Comparison of ENCODE assay signal across 33 mouse cellular contexts in genomic region chr5:98575471-98575834, GRCm38 (mm10). TPM values are rescaled to one million over a fixed set of nuclear protein-coding genes. Genes with fewer than 3 reads are reported as not detected.
A peak's percentile ranks its signal among the peaks of the same experiment; 100 is the strongest.
DNase-seq lines count a peak whose midpoint lies in the region; ATAC-seq and TF ChIP-seq lines count a peak whose summit lies in the region.
"Had no signal": no experiment of that assay in that cellular context is flagged by ENCODE, and none has a peak within 500 bp of the region (broad histone marks: within the 10 kb centered on the region; RNA-seq: fewer than 3 reads in every experiment).

No protein-coding gene starts in this region.

- H3K36me3 ChIP-seq in hindbrain, embryonic 13.5 days: no peaks in the 10 kb centered on the region
- no peaks in the 10 kb centered on the region for H3K36me3 ChIP-seq in hindbrain, embryonic 10.5 days
- no peaks in the 10 kb centered on the region for H3K36me3 ChIP-seq in lung, embryonic 15.5 days
- H3K36me3 ChIP-seq in stomach, embryonic 15.5 days: no peaks in the 10 kb centered on the region
- H3K36me3 ChIP-seq in stomach, postnatal 0 days (ENCODE audit: control insufficient read depth, insufficient read depth, low read length): no peaks in the 10 kb centered on the region
- H3K36me3 ChIP-seq: heart, embryonic 13.5 days; intestine, embryonic 15.5 days; liver, embryonic 13.5 days had no signal

- H3K9me3 ChIP-seq in hindbrain, embryonic 13.5 days: no peaks in the 10 kb centered on the region
- H3K9me3 ChIP-seq in hindbrain, embryonic 10.5 days: no peaks in the 10 kb centered on the region
- H3K9me3 ChIP-seq in lung, embryonic 15.5 days: no peaks in the 10 kb centered on the region
- H3K9me3 ChIP-seq in stomach, embryonic 15.5 days: no peaks in the 10 kb centered on the region
- H3K9me3 ChIP-seq in stomach, postnatal 0 days (ENCODE audit: control insufficient read depth, low read length): no peaks in the 10 kb centered on the region
- H3K9me3 ChIP-seq: heart, embryonic 13.5 days; intestine, embryonic 15.5 days; liver, embryonic 13.5 days had no signal

- H3K27ac ChIP-seq in hindbrain, embryonic 13.5 days: no peak overlapping the region
- no peak overlapping the region for H3K27ac ChIP-seq in hindbrain, embryonic 10.5 days
- H3K27ac ChIP-seq in lung, embryonic 15.5 days: peak overlapping the region; percentile 79
- 0 out of 2 replicates have a peak overlapping the region, but pooled peaks have one; percentile 11 for H3K27ac ChIP-seq in stomach, embryonic 15.5 days
- H3K27ac ChIP-seq in stomach, postnatal 0 days (replicated peaks): no peak overlapping the region
- H3K27ac ChIP-seq: heart, embryonic 13.5 days; intestine, embryonic 15.5 days; layer of hippocampus, adult 2 months; left cerebral cortex, adult 2 months; liver, embryonic 13.5 days; macrophage had no signal

- TF ChIP-seq CTCF in stomach, postnatal 0 days (IDR thresholded peaks at IDR 0.05; ENCODE audit: low read depth): no peak

- H3K27me3 ChIP-seq in hindbrain, embryonic 13.5 days: no peaks in the 10 kb centered on the region
- no peaks in the 10 kb centered on the region for H3K27me3 ChIP-seq in hindbrain, embryonic 10.5 days (ENCODE audit: insufficient read depth, poor library complexity, severe bottlenecking)
- no peaks in the 10 kb centered on the region for H3K27me3 ChIP-seq in lung, embryonic 15.5 days
- H3K27me3 ChIP-seq in stomach, embryonic 15.5 days (replicated peaks): no peaks in the 10 kb centered on the region
- no peaks in the 10 kb centered on the region for H3K27me3 ChIP-seq in stomach, postnatal 0 days (ENCODE audit: control insufficient read depth, insufficient read depth, low read length)
- H3K27me3 ChIP-seq: heart, embryonic 13.5 days; intestine, embryonic 15.5 days; liver, embryonic 13.5 days had no signal

- H3K4me2 ChIP-seq in hindbrain, embryonic 13.5 days: no peak overlapping the region
- H3K4me2 ChIP-seq in lung, embryonic 15.5 days: no peak overlapping the region
- no peak overlapping the region for H3K4me2 ChIP-seq in stomach, embryonic 15.5 days
- no peak overlapping the region for H3K4me2 ChIP-seq in stomach, postnatal 0 days (replicated peaks; ENCODE audit: low read depth)
- H3K4me2 ChIP-seq: heart, embryonic 13.5 days; intestine, embryonic 15.5 days; liver, embryonic 13.5 days had no signal

- TF ChIP-seq EP300 in stomach, postnatal 0 days (optimal IDR thresholded peaks at IDR 0.05): no peak

- H3K9ac ChIP-seq in hindbrain, embryonic 13.5 days: no peak overlapping the region
- no peak overlapping the region for H3K9ac ChIP-seq in lung, embryonic 15.5 days
- H3K9ac ChIP-seq in stomach, embryonic 15.5 days: no peak overlapping the region
- no peak overlapping the region for H3K9ac ChIP-seq in stomach, postnatal 0 days (ENCODE audit: low read length)
- H3K9ac ChIP-seq: heart, embryonic 13.5 days; intestine, embryonic 15.5 days; liver, embryonic 13.5 days had no signal

- 68% methylated on average over 4 of the region's 4 CpGs for WGBS in hindbrain, embryonic 13.5 days
- 76% methylated on average over 4 of the region's 4 CpGs for WGBS in hindbrain, embryonic 10.5 days
- 50% methylated on average over 4 of the region's 4 CpGs for WGBS in lung, embryonic 15.5 days
- 68% methylated on average over 4 of the region's 4 CpGs for WGBS in stomach, embryonic 15.5 days
- WGBS in stomach, postnatal 0 days: 67% methylated on average over 4 of the region's 4 CpGs

- ATAC-seq in hindbrain, embryonic 13.5 days (ENCODE audit: low FRiP score): peak; percentile 61; the same call in 1 of the 2 replicates
- no peak for ATAC-seq in lung, embryonic 15.5 days (ENCODE audit: borderline replicate concordance, extremely low read depth, low FRiP score, low TSS enrichment)
- ATAC-seq in stomach, embryonic 15.5 days (ENCODE audit: insufficient read depth, low FRiP score, low read depth): no peak
- ATAC-seq in stomach, postnatal 0 days (ENCODE audit: low FRiP score, low TSS enrichment): no peak
- ATAC-seq: CD4-positive, CD25-positive, alpha-beta regulatory T cell, adult 4 months; intestine, embryonic 15.5 days had no signal

- peaks cover 16% of the 10 kb centered on the region for H3K4me1 ChIP-seq in hindbrain, embryonic 13.5 days (replicated peaks)
- peaks cover 13% of the 10 kb centered on the region for H3K4me1 ChIP-seq in hindbrain, embryonic 10.5 days (replicated peaks)
- peaks cover 33% of the 10 kb centered on the region for H3K4me1 ChIP-seq in lung, embryonic 15.5 days
- H3K4me1 ChIP-seq in stomach, embryonic 15.5 days: no peaks in the 10 kb centered on the region
- H3K4me1 ChIP-seq in stomach, postnatal 0 days (replicated peaks; ENCODE audit: control insufficient read depth, insufficient read depth): no peaks in the 10 kb centered on the region
- H3K4me1 ChIP-seq: liver, embryonic 13.5 days had no signal

- H3K4me3 ChIP-seq in hindbrain, embryonic 13.5 days: no peak overlapping the region
- no peak overlapping the region for H3K4me3 ChIP-seq in hindbrain, embryonic 10.5 days
- H3K4me3 ChIP-seq in lung, embryonic 15.5 days: no peak overlapping the region
- H3K4me3 ChIP-seq in stomach, embryonic 15.5 days (replicated peaks): no peak overlapping the region
- H3K4me3 ChIP-seq in stomach, postnatal 0 days (ENCODE audit: low read depth, low read length): no peak overlapping the region
- H3K4me3 ChIP-seq: heart, embryonic 13.5 days; intestine, embryonic 15.5 days; layer of hippocampus, adult 2 months; left cerebral cortex, adult 2 months; liver, embryonic 13.5 days had no signal

- DNase-seq in hindbrain, embryonic 10.5 days (ENCODE audit: low spot score): no peak
- no peak for DNase-seq in lung, postnatal 4 days
- DNase-seq in stomach, postnatal 0 days (ENCODE audit: low spot score): no peak
- DNase-seq in right cerebral cortex, adult 18-20 months: no peak
- DNase-seq: adrenal gland, postnatal 14 days; cerebellum, adult 11 months; cerebellum, adult 9-10 months; cerebellum, postnatal 36 days; gastrocnemius, postnatal 10 days; heart, postnatal 10 days; kidney, adult 2 months; kidney, postnatal 36 days; liver, embryonic 13.5 days; lung, adult 18-20 months; right cerebral cortex, postnatal 14 days; thymus, postnatal 14 days had no signal

RNA-seq across cellular contexts. Expression of gene Gm11111, which starts 23.0 kb away (rescaled TPM):
- not detected in 2 replicates for polyA plus RNA-seq in hindbrain, embryonic 13.5 days (2015; fragmentation: Nextera tagmentation; extraction: Ambion mirVana)
- not detected in 2 replicates for polyA plus RNA-seq in hindbrain, embryonic 10.5 days (2016; fragmentation: Nextera tagmentation; extraction: Ambion mirVana)
- polyA plus RNA-seq in lung, embryonic 15.5 days (2015; fragmentation: Nextera tagmentation; extraction: Ambion mirVana): not detected in 2 replicates
- not detected in 2 replicates for polyA plus RNA-seq in stomach, embryonic 15.5 days (2015; fragmentation: Nextera tagmentation; extraction: Ambion mirVana)
- polyA plus RNA-seq in stomach, postnatal 0 days (2015; fragmentation: Nextera tagmentation; extraction: Ambion mirVana): not detected in 2 replicates
- polyA plus RNA-seq: CD4-positive, CD25-positive, alpha-beta regulatory T cell, adult 4 months; embryonic facial prominence, embryonic 11.5 days; gonadal fat pad, adult 2 months; heart, embryonic 13.5 days; intestine, embryonic 15.5 days; kidney, adult 2 months; kidney, embryonic 16.5 days; limb, embryonic 14.5 days; liver, embryonic 13.5 days; macrophage; neural tube, embryonic 14.5 days; small intestine, adult 2 months; stomach, embryonic 14.5 days; urinary bladder, adult 2 months had no signal

Comparison
In these comparisons a context has a peak if more than half of its experiments do, and no peak if none do; other contexts are left out.
1. H3K27ac ChIP-seq: peak in lung, embryonic 15.5 days (single experiment) and stomach, embryonic 15.5 days (single experiment); none in hindbrain, embryonic 13.5 days (single experiment), hindbrain, embryonic 10.5 days (single experiment) and stomach, postnatal 0 days (single experiment).